Mouse (Mus musculus) intestine, embryonic 14.5 days (tissue): Measurements from ENCODE around the gene Hsd3b2. TPM values are rescaled to one million over a fixed set of nuclear protein-coding genes. Genes with fewer than 3 reads are reported as not detected.

Experiments
- ATAC-seq: fragments of 200-750 bp; cut with Nextera tagmentation; replicated peaks from 2 replicates; pipeline ENCODE4 v1.8.0; 2017; ENCODE audit warnings: low read depth, moderate number of reproducible peaks, moderate TSS enrichment, moderate library complexity; ENCODE audit not compliant: low FRiP score, low TSS enrichment
- DNase-seq: peaks from one replicate; pipeline ENCODE4 v3.0.0-alpha.2; 2018; ENCODE audit warnings: low spot score
- H3K27ac ChIP-seq: fragments of 300-500 bp; sonication (generic); 2 replicates; pipeline ENCODE4 v1.5.1; 2014; ENCODE audit warnings: low read depth, mild to moderate bottlenecking, control low read depth
- H3K27me3 ChIP-seq: fragments of 300-500 bp; sonication (generic); replicated peaks from 2 replicates; pipeline ENCODE4 v1.6.1; 2014; ENCODE audit warnings: low read length, control low read depth; ENCODE audit not compliant: control insufficient read depth, insufficient read depth
- H3K36me3 ChIP-seq: fragments of 300-500 bp; sonication (generic); 2 replicates; pipeline ENCODE4 v1.6.1; 2014; ENCODE audit warnings: low read length, control low read depth; ENCODE audit not compliant: control insufficient read depth, insufficient read depth
- H3K4me1 ChIP-seq: fragments of 300-500 bp; sonication (generic); replicated peaks from 2 replicates; pipeline ENCODE4 v1.6.1; 2014; ENCODE audit warnings: low read length, control low read depth, mixed read lengths; ENCODE audit not compliant: control insufficient read depth, insufficient read depth
- H3K4me2 ChIP-seq: fragments of 300-500 bp; sonication (generic); 2 replicates; pipeline ENCODE4 v1.6.1; 2014; ENCODE audit warnings: low read length
- H3K4me3 ChIP-seq: fragments of 300-500 bp; sonication (generic); 2 replicates; pipeline ENCODE4 v1.5.1; 2014; ENCODE audit warnings: low read depth, low read length, control low read depth, mixed read lengths
- H3K9ac ChIP-seq: fragments of 300-500 bp; sonication (generic); 2 replicates; pipeline ENCODE4 v1.6.1; 2014; ENCODE audit warnings: mild to moderate bottlenecking, low read length
- H3K9me3 ChIP-seq: fragments of 300-500 bp; sonication (generic); 2 replicates; pipeline ENCODE4 v1.6.1; 2016; ENCODE audit warnings: low read length, control low read depth; ENCODE audit not compliant: control insufficient read depth
- WGBS: fragments of 180-500 bp; shearing (Covaris S2); extraction: QIAGEN DNeasy Blood & Tissue Kit; methylation state at CpG from one replicate; pipeline ENCODE4 v1.1.7; 2014; 5-methylcytosine and 5-hydroxymethylcytosine counted together
- polyA plus RNA-seq: library from polyadenylated mRNA; unstranded; fragments of >200 nt; fragmentation: Nextera tagmentation; extraction: Ambion mirVana; gene quantifications from 2 replicates; pipeline ENCODE4 v1.2.1, GENCODE M21; 2014

Hsd3b2 gene
- polyA plus RNA-seq, 1 experiment from 2014 or later = 0.18 TPM

GRCm38 (mm10) chr3:98682401-98682800, 41.9 kb downstream of the Hsd3b2 start:
- no peak for DNase-seq
- H3K4me3 ChIP-seq = no peak overlapping the region
- no peaks in the 10 kb centered on the region for H3K36me3 ChIP-seq
- no peak overlapping the region for H3K9ac ChIP-seq
- H3K4me2 ChIP-seq = no peak overlapping the region
- WGBS = 70% methylated on average over 1 of the region's 1 CpGs
- no peak overlapping the region for H3K27ac ChIP-seq
- no peaks in the 10 kb centered on the region for H3K27me3 ChIP-seq
- no peak for ATAC-seq
- H3K4me1 ChIP-seq = no peaks in the 10 kb centered on the region
- no peaks in the 10 kb centered on the region for H3K9me3 ChIP-seq

GRCm38 (mm10) chr3:98680786-98681185, 43.6 kb downstream of the Hsd3b2 start:
- Histone ChIP-seq H3K27me3 (no peaks in the 10 kb centered on the region), H3K36me3 (no peaks in the 10 kb centered on the region), H3K9me3 (no peaks in the 10 kb centered on the region), H3K4me1 (no peaks in the 10 kb centered on the region), H3K27ac (no peak overlapping the region), H3K4me2 (no peak overlapping the region), H3K4me3 (no peak overlapping the region), H3K9ac (no peak overlapping the region)
- no peak for DNase-seq
- ATAC-seq = no peak

Other genes with a start within 250 kb of the Hsd3b2 start
- not detected in 2 replicates for gene Hsd3b4, start 214.0 kb downstream of the Hsd3b2 start, polyA plus RNA-seq
- gene Gm10681, start 135.7 kb downstream of the Hsd3b2 start, polyA plus RNA-seq = not detected in 2 replicates
- not detected in 2 replicates for gene Hsd3b5, start 94.3 kb downstream of the Hsd3b2 start, polyA plus RNA-seq
- 0.48 and 0.83 TPM in 2 replicates for gene Hsd3b3, start 38.6 kb upstream of the Hsd3b2 start, polyA plus RNA-seq
- gene Hsd3b6, start 89.9 kb upstream of the Hsd3b2 start, polyA plus RNA-seq = 1.1 and 1.3 TPM in 2 replicates
- gene Hsd3b1, start 135.3 kb upstream of the Hsd3b2 start, polyA plus RNA-seq = 0.15 and 0.17 TPM in 2 replicates
- gene Hao2, start 168.7 kb upstream of the Hsd3b2 start, polyA plus RNA-seq = 3.7 and 6.0 TPM in 2 replicates